Mouse (Mus musculus) frontal cortex, adult (tissue): ENCODE results near the gene Col6a2.

Source experiments
- ATAC-seq: cut with Nextera tagmentation; 2 replicates; pipeline ENCODE4 v1.9.2; 2017; ENCODE audit warnings: mild to moderate bottlenecking, moderate library complexity, mixed read lengths; ENCODE audit not compliant: low TSS enrichment

Col6a2 gene

DNA sequence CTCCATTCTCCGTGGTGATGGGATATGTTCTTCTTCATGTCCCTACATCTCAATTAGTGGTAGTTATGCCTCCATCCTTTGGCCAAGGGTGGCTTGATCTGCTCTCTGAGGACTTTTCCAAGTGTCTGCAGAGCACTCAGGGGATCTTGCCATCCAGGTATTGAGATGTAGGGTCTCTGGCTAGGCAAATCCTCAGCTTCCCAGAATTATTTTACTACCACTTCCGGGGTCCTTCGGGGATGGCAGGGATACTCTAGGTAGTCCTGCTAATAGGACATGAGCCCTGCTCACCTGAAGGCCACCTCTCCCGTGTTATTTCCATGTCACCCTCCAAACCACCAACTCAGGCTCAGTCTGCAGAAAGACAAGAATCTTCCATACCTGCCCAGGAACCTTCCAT lies 13.2 kb upstream of the Col6a2 start:
- no peak for ATAC-seq

DNA sequence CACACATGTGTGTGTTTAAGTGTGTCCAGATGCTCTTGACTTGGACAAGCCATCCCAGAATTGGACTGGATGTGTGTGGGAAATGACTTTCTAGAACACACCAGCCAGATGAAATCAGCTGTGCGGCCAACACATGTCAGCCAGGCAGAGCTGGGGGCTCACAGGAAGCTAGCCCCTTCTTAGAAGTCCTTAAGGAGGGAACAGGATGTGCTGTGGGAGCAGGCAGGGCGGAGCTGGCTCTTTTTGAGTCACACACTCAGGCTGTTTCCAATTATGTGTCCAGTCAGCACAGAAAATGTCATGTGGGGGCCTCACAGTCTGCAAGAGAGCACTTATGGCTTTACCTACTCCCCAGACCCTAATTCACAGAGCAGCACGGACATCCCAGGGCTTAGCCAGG lies 12.6 kb upstream of the Col6a2 start:
- no peak for ATAC-seq

DNA sequence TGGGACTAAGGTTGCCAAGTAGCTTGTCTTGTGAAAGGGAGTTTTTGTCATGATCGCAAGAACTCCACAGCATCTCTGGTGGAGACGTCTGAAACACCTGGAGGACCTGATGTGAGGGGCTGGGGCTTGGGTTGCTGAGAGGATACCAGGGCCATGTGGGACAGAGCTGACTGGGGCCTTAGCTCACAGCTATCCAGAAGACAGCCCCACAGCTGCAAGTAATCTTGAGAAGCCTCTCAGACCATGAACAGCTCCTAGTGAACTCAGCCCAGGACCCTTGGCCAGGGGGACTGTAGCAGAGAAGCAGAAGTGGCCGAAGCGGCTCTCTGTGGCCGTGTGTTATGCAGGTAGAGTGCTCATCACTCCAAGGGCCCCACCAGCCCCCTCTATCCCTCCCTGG lies 11.2 kb upstream of the Col6a2 start:
- ATAC-seq, result no peak

DNA sequence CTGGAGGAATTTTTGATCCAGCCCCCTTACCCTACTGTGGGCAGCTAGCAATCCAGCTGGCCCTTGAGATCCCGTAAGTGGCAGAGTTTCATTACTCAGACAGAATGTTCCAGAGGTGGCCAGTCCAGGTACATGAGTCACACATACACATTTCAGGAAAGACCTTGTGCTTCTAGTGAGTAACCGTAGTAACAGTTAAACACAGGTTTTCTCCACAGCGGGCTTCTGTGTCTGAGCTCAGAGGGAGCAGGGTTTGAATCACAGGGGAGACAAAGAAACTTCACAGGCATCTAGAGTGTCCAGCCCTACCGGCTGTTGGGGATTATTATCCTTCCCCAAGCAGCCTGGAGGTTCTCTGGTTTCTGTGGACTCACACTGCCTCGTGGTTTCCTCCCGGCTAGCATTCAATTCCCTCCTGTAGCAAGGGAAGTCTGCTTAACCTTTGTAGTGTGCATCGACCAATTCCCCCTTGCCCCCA lies 10.7 kb upstream of the Col6a2 start:
- no peak for ATAC-seq

DNA sequence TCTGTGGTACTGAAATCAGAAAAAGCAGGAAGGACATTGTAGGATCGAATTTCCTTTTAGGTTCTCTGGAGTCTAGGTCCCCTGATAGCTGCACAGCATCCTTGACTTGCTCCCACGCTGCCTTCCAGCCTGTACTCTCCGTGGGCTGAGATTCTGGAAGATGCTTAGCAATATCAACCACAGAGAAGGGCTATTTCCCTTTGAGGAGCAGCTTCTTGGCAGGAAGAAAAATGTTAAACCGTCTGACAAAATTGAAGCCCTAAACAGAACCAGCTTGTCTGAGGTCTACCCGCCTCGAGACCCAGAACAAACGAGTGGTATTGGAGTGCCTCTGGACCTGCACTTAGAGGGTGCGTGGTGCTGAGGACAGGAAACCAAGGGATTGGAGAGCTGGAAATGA lies 9.2 kb upstream of the Col6a2 start:
- peak; percentile 94 for ATAC-seq

DNA sequence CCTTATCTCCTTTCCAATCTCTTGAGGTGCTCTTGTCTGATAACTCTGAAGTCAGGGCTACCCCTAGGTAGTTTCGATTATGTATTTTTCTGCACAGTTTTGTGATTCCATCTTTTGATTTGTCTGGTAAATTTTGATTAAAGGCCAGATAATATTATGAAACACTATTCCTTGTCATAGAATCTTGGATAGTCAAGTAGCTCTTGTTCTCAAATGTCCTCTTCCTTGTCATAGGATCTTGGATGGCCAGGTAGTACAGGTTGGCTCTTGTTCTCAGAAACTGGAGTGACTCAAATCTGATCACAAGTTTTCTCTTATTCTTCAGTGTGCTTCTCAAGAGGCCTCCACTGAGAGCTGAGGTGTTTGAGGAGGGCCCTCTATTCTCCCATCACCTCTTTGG lies 7.2 kb upstream of the Col6a2 start:
- ATAC-seq, result no peak

DNA sequence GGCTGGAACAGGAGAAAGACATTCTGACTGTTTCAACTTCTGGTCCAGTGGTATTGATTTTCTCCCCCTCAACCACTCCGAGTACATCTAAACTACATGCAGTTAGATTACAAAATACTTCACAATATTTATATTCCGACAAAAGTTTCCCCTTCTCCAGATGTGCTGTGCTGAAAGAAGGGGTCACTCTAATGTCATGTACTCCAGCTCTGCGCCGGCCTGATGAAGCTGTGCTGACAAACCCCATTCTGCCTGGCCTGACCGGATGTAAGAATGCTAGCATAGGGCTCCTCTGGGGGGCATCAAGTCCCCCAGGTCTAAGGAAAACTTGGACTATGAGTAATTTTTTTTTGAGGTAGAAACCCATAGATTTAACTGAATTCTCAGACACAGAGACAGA lies 4.3 kb upstream of the Col6a2 start:
- no peak for ATAC-seq

DNA sequence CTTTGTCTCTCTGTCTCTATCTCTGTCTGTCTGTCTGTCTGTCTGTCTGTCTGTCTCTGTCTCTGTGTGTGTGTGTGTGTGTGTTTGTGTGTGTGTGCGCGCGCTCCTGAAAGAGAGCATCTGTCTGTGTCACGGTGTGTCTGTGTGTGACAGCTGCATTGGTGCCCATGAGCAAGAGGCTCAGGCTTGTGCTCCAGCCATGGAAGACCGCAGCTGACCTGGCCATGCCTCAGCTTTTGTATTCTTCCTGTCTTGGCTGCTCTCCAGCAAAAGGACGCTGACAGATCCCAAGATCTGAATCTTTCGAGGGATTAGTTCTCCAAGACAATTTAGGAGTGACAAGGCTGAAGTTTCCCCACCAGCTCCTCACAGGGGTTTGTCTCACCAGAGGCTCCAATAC lies 1.5 kb upstream of the Col6a2 start:
- no peak for ATAC-seq

DNA sequence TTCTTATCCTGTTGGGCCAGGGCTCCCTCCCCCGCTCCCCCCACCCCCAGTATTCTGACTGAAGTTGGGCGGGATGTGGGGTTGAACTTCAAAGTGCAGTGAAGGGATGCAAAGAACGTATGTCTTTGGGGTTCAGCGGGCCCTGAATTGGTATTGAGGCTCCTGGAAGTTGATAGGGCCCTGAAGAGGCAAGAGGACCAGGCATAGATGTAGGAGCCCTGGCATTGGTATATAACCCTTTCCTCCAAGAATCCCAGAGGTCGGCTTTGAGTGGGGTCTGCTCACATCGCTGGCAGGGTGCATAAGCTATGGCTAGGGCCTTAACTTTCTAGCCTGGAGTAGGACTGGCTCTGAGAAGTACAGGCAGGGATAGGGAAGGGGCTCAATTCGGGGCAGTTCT lies 304 bp upstream of the Col6a2 start:
- ATAC-seq, result no peak

DNA sequence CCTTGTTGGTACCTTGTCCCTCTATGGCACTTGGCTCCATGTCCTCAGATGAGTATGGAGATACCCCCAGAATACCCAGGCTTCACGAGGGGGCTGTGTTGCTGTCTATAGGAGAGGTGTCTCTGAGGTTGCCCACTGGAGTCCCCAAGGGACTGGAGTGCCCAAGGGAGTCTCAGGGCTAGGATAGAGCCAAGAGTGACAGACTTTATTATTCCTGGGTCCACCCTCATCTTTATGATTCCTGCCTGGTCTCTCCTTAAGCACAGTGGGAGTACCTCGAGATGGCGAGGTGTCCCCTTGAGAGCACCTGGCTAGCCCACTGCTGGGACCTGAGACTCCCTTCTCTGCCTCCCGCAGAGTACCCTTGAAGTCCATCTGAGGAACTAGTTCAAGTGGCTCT lies 1.0 kb downstream of the Col6a2 start:
- no peak for ATAC-seq

DNA sequence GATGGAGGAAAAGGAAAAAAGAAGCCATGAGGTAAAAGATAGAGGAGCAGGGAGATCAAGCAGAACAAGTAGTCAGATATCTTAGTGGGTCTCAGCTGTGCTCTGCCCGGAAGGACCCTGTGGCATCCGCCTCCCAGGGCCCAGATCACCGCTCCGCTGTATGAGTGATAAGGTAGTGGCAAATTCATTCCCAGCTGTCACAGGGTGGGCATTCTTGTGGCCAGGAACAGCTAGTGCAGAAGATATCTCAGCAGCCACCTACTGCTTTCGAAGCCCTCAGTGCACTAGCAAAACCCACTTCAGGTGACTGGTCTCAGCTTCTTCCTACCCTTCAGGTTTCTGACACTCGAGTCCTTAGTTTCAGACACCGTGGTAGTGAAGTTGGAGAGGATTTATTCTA lies 11.0 kb downstream of the Col6a2 start:
- no peak for ATAC-seq

DNA sequence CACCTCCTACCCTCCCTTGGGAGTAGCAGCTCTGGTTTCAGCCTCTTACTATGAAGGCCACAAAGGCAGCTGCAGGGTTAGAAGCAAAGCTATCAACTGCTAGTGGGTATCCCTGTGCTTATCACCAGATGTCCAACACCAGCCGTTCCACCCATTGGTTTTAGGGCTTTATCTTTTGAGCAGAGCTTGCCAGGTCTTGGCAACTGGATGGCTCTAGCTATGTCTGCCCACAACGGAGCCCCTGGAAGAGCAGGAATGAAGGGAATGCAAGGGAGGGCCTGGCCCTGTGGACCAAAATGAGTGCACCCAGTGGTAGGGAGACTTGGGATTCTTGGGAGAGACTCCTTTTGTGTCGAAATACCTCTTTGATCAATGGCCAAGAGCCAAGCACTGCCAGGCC lies 20.7 kb downstream of the Col6a2 start:
- no peak for ATAC-seq

DNA sequence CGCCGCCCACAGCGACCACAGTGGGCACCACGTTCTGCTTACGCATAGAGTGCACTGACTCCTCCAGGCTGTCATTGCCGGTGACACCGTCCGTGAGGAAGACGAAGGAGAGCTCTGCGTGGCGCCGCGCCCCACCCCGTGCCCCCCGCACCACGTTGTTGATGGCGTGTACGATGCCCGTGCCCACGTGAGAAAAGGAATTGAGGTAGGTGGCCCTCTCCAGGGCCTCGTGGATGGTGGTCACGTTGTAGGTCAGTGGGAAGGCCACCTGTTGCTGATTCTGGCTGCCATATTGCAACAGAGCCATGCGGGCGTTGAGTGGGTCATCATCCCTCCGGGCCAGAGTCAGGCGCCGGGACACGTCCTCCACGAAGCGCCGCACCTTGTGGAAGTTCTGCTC lies 27.1 kb downstream of the Col6a2 start:
- ATAC-seq, result no peak

DNA sequence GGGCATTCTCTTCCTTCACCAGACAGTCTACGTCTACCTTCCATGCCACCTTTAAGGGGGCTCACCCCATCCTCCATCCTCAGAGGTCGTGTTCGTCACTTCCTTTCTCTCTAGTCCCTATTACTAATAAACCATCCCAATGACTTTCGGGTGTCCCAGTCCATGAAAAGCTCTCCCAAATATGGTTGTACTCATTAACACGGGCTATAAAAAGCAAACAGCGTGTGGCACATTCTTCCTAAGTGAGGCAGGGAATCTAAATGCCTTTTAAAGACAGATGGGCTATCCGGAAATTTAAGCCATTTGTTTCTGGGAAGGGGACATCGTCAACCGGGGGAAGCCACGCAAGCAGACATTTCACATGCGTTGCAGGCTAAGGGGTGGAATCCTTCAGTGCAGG lies 33.2 kb downstream of the Col6a2 start:
- ATAC-seq, result no peak; the same call in 1 of the 2 replicates

DNA sequence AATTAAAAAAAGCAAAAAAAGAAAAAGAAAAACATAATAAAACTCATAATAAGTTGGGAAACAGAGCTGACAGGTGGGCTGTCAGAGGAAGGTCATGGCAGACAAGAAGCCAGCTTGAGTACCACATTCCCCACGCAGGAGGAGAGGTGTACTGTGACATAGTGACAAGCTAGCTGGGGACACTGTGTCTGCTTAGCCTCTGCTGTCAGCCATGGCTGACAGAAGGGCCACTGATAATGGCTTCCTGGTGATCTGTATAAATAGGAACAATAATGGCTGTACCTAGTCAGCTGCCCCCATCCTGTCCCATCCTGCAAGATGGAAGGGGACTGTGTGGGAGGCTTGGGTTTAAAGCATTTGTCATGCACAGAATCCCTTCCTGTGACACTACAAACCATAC lies 37.2 kb downstream of the Col6a2 start:
- no peak for ATAC-seq

DNA sequence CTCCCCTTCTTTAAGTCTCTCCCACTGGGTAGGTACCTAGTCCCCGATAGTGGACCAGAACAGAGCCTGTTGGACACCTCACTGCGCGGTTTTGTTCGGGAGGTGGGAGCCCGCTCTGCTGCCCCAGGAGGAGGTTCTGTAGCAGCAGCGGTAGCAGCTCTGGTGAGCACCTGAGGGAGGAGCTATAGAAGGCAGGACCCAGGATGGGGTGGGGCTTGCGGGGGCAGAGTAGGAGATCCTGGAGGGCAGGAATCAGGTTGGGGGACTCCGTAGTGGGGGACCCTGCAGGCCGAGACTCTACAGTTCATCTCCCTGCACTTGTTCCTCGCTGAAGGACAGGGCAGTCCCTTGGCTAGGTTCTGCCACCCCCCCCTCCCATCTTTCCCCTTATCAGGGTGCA lies 39.3 kb downstream of the Col6a2 start:
- ATAC-seq, result no peak

DNA sequence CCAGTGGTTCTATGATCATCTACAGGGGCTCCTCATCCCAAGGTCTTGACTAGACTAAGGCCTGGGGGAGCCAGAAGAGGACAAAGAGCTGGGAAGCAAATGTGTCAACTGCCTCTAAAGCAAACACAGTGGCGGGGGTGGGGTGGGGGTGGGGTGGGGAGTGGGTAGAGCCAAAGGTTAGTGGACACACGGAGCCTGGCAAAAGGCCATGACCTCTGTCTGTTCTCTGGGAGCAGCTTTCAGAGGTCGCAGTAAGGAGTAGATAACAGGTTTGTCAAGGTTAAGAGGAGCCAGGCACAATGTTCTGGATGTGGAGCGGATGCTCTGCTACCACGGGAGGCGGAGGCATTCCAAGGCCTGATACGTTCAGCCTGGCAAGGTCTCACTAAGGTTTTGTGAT lies 46.5 kb downstream of the Col6a2 start:
- ATAC-seq, result no peak

DNA sequence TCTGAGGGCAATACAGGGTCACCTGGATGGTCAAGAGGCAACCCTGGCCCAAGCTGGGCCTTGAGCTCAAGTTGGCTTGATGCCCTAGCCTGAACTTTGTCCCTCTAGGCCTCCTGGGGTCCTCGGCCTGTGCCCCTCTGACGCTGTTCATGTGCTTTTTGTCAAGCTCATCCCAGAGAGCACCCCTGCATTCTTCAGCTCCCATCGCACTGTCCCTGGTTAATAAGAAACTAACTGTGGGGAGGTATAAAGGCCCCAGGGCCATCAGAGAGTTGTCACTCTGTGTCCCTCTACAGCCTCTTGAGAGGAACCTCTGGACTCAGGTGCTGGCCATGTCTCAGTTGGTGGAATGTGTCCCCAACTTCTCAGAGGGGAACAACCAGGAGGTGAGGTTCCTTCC lies 48.1 kb downstream of the Col6a2 start, which contains the start of gene Ftcd:
Gene Ftcd (plus strand): TSS at position 275 of the 400 bp plus-strand sequence.
- no peak for ATAC-seq

DNA sequence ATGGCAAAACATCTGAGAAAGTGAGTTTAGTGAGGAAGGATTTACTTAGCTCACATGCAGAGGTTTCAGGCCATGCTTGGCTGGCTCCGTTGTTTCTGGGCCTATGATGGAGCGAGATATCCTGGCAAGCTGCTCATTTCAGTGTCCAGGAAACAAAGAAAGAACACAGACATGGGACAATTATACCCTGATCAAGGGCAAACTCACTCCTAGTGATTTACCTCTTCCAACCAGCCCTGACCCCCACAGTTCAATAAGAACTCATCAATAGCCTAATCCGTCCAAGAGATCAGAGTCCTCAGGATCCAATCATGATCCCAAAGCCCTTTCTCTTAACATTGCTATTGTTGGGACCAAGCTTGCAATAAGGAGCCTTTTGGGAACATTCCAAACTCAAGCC lies 51.3 kb downstream of the Col6a2 start:
- no peak for ATAC-seq

DNA sequence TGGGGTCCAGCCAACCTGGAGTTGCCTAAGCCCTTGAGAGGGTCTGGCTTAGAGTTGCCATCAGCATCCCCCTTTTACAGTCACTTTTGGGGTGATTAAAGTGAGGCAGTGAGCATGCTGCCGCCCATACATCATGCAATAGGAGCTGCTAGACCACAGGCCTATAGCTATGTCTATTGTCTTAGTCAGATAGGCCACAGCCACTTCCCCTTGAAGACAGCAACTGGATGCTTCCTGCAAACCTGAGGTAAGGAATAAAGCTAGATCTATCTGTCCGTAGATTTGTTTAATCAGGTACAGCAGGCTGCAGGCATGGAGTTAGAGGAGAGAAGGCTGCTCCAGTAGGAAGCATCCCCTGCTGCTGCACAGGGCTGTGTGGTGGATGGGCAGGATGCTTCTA lies 52.4 kb downstream of the Col6a2 start:
- ATAC-seq, result no peak

DNA sequence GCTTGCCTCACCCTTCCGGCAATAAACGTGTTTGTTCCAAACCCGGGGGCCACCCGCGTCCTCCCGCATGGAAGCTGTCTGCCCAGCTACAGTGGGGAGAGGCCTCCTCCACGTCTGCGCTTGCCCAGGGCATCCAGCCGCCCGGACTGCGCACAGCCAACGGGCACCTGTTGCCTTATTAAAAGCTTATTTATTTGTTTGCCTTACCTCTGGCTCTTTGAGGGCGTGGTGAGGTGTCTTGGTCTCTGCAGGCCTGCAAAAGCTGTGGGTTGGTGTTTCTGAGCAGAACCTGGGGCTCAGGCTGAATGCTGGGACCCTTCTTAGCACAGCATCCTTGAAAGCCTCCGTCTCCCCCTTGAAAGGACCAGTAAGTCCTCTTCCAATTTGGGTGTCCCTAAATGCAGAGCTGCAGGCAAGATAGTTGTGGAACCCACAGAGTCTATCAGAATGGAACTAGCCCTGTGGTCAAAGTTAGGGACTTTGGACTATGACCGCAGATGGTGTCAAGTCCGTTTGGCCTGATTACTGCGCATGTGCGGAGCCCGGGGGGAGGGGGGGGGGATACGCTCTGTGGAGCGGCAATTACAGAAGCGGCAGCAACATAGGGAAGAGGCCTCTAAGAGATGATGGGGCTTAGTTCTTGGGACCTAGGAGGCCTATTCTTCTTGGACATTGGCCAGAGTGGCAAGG lies 53.3 kb downstream of the Col6a2 start:
- ATAC-seq, result no peak

DNA sequence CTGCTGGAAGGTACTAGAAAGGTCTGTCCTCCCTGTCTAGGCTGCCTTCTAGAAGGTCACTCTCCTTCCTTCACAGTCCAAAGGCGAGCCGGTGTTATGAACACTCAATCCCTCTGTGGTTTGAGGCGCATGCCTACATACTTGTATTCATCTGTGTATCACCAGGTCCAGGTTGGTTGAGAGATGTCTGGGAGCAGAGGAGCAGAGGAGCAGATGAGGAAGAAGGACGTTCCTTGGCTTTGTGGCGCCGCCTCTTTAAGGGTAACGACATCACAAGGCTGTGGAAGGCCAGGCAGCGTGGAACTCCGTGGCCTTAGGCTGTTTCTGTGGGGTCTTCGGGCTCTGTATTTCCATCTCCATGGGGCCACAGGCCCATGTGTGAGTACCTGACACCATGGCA lies 61.5 kb downstream of the Col6a2 start, which contains the start of gene Spatc1l:
Gene Spatc1l (plus strand): TSS at position 301 of the 400 bp plus-strand sequence.
- no peak for ATAC-seq

DNA sequence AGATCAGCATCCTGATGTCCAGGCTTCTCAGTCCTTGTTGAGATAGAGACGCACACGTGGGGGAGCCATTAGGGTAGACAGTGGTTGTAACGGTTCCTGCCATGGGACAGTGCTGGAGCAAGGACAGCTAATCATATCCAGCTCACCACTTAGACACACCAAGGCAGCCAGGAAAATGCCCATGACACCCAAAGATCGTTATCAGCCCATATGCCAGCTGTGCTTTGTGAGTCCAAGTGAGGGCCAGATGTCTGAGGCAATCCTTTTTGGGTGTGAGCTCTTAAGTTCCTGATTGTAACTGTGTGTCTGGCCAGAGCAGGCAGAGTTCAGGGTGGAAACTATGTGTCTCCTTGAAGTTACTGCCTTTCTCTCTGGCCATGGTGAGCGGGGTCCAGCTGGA lies 69.4 kb downstream of the Col6a2 start:
- ATAC-seq, result no peak

DNA sequence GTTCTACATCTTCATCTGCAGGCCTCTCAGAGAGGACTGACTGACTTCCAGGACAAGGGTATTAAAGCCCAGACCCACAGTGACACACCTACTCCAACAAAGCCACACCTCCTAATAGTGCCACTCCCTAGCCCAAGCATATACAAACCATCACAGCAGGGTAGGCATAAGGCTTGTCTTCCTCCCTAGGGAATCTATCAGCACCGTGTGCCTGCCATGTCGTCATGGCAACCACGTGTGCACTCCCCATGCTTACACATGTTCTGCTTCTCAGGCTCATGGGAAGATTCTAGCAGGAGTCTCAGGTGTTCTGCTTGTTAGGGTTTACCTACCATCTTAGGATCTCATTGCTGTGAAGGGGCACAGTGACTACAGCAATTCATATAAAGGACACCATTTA lies 71.9 kb downstream of the Col6a2 start:
- no peak for ATAC-seq
